Mouse (Mus musculus) brain, embryonic 14.5 days (tissue): ENCODE measurements at regions not wholly inside any gene's neighbourhood (a gene's known extent, or its start where the extent isn't known, plus 50 kb on each side); places are given as distances from the start of the nearest gene placed in this dataset.
A peak's percentile ranks its signal among the peaks of the same experiment; 100 is the strongest.

Experiments
- DNase-seq: peaks from one replicate; pipeline ENCODE4 v3.0.0-alpha.2; 2011; ENCODE audit warnings: low read depth
- CTCF ChIP-seq: fragments of 200-500 bp; IDR thresholded peaks from 2 replicates; pipeline ENCODE4 v1.5.1; 2012; ENCODE audit warnings: inconsistent platforms, mild to moderate bottlenecking, moderate library complexity, borderline replicate concordance; ENCODE audit not compliant: insufficient read depth, insufficient read length; ENCODE audit errors: extremely low read depth
- POLR2A ChIP-seq: fragments of 200-500 bp; IDR thresholded peaks from 2 replicates; pipeline ENCODE4 v1.6.1; 2012; ENCODE audit warnings: mild to moderate bottlenecking, inconsistent platforms, borderline replicate concordance; ENCODE audit not compliant: poor library complexity, insufficient read depth, insufficient read length, severe bottlenecking; ENCODE audit errors: extremely low read depth

GRCm38 (mm10) chr11:14676992-14677734, 78.1 kb downstream of the Pom121l12 start:
- peak; percentile 72 for DNase-seq

GRCm38 (mm10) chr11:14700666-14701065, 101.6 kb downstream of the Pom121l12 start:
- DNase-seq, result peak; percentile 75
- TF ChIP-seq POLR2A (no peak), CTCF (no peak)

More at GRCm38 (mm10) chr11:14676992-14677734, 78.1 kb downstream of the Pom121l12 start:
- no peak for TF ChIP-seq CTCF
- no peak for TF ChIP-seq POLR2A
